Mouse (Mus musculus) gastrocnemius, adult 2 months (tissue): Measurements from ENCODE around the gene Atp1a2. TPM values are rescaled to one million over a fixed set of nuclear protein-coding genes. Genes with fewer than 3 reads are reported as not detected.
A peak's percentile ranks its signal among the peaks of the same experiment; 100 is the strongest.
"Not testable (repeated sequence)": the region's sequence is repeated elsewhere in the genome, so short reads cannot be mapped to it uniquely, and the experiment has no call there.

Experiments
- DNase-seq: peaks from one replicate; pipeline ENCODE4 v3.0.0; 2022
- H3K27ac ChIP-seq: fragments of 200-600 bp; 2 replicates; pipeline ENCODE4 v1.8.1; 2022; ENCODE audit warnings: mild to moderate bottlenecking
- H3K4me3 ChIP-seq: fragments of 200-600 bp; 2 replicates; pipeline ENCODE4 v1.8.1; 2022; ENCODE audit warnings: mild to moderate bottlenecking, moderate library complexity
- CTCF ChIP-seq: fragments of 200-600 bp; IDR thresholded peaks from 2 replicates; pipeline ENCODE4 v1.8.1; 2022; ENCODE audit warnings: antibody characterized with exemption, mild to moderate bottlenecking, moderate library complexity
- intact Hi-C: fragments of 180-260 bp; cut with DNase I; formaldehyde crosslinking; loops from one replicate; pipeline ENCODE4 v1.15.1; 2025
- total RNA-seq, 2 experiments: library from RNA; stranded (reverse); gene quantifications; 2 replicates each; pipeline ENCODE4 v1.2.3; 2021

Gene Atp1a2
- total RNA-seq, 2 experiments from 2014 or later, result 838 to 1,060 TPM

- no peak overlapping the region for H3K4me3 ChIP-seq
- peak overlapping the region; percentile 49 for H3K27ac ChIP-seq
- DNase-seq, result peak; percentile 20
- intact Hi-C loops, result no loop called here
- no peak for TF ChIP-seq CTCF
Observed at GRCm38 (mm10) chr1:172277172-172277571, 20.7 kb downstream of the Atp1a2 start.

DNA sequence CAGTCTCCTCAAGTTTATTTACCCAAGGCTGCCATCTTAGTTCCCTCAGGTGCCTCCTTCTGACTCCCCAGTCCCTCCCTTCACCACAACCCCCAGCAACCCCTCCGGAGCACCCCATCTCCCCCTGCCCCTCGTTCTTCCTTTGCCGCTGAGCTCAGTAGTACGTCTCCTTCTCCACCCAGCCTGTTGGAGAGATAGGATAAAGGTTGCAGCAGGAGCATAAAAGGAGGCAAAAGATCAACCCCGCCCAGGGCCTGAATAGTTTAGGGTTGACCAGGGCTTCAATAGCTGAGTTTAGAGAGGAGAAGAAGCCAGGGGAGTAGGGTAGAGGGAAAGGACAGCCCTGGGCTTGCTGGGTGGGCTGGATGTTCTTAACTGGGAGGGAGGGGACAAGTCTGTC, 23.3 kb downstream of the Atp1a2 start:
- TF ChIP-seq CTCF, result no peak
- Histone ChIP-seq H3K4me3 (no peak overlapping the region), H3K27ac (peak overlapping the region; percentile 72; the same call in 1 of the 2 replicates)
- intact Hi-C loops, result no loop called here
- no peak for DNase-seq

GRCm38 (mm10) chr1:172274116-172274515, 23.7 kb downstream of the Atp1a2 start:
- Histone ChIP-seq H3K4me3 (no peak overlapping the region), H3K27ac (peak overlapping the region; percentile 72; the same call in 1 of the 2 replicates)
- intact Hi-C loops, result no loop called here
- TF ChIP-seq CTCF, result no peak
- peak; percentile 23 for DNase-seq

DNA sequence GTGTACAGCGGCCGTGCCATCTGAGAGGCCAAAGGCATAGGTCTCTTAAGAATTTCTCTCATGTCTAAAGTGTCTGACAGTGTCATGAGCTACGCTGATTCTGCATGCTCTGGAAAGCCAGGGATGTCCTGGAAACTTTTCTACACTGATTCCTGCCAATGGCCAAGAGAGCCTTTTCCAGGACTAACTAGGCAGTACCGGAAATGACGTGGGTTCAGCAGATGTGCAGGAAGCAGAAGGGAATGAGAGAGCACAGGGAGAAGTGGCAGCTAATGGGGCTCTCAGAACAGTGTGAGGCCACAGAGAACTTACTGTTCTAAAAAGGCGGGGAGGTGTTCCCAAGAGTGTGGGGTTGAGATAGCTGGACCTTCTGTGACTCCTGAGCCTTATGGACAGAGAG, 24.5 kb downstream of the Atp1a2 start:
- intact Hi-C loops, result no loop called here
- peak overlapping the region; percentile 72 for H3K27ac ChIP-seq
- H3K4me3 ChIP-seq, result no peak overlapping the region
- no peak for TF ChIP-seq CTCF
- peak; percentile 58 for DNase-seq

DNA sequence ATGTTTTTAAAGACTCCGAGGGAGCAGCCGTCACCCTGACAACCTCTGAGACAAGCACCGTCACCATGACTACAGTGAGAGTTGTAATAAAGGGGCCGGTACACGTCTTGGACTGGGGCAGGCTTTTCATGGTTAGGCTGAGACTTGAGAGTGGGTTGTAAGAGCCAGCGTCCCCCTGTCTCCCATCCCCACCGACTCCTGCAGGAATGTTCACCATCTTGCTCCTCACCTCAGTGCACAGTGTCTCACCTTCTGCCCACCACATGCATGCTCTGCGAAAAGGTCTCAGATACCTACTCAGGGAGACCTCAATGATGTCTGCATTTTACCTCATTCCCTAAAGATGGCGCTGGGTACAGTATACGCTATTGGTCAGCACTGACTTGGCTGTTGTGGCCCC, 26.1 kb downstream of the Atp1a2 start:
- peak overlapping the region; percentile 72 for H3K27ac ChIP-seq
- no peak for TF ChIP-seq CTCF
- no peak overlapping the region for H3K4me3 ChIP-seq
- intact Hi-C loops, result no loop called here
- DNase-seq, result no peak

DNA sequence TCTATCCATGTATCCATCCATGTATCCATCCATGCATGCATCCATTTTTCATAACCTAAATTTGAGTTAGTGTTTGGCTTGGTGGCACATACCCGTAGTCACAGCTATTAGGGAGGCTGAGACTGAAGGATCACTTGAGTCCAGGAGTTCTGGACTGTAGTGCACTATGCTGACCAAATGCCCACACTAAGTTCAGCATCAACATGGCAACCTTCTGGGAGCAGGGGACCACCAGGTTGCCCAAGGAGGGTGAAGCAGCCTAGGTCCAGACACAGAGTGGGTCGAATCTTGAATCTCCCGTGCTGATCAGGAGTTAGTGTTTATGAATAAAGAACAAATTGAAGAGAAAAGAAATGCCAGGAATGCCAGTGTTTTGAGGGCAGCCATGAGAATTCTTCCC, 26.7 kb downstream of the Atp1a2 start:
- TF ChIP-seq CTCF, result no peak
- no peak overlapping the region for H3K4me3 ChIP-seq
- H3K27ac ChIP-seq, result no peak overlapping the region; the same call in 1 of the 2 replicates
- no peak for DNase-seq
- intact Hi-C loops, result no loop called here

DNA sequence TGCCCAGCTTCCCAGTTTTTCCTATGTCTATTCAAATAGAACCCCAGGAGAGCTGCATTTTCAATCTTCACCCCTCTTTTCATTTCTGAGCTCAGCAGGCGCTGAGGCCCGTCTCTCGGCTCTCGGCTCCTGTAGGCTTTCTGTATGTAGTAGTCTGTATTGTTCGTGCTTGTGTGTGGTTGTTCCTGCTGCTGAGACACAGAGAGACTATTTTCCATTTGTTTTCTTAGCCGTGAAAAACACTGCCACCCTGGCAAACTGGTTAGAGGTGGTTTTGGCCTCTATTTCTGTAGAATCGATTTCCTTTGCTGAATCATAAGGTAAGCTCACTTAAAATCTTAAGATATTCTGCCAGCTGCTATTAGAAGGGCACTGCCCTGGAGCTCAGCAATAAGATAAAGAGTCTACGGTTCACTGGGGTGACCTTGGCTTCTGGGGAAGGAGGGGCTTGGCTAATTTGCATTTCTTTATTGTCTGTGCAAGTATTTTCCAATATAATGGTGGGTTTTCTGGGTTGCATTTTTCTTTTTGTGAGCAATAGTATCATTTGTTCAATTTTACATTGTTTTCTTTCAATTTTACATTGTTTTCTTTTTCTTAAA, 36.3 kb downstream of the Atp1a2 start, which contains the start of gene Igsf8:
Gene Igsf8, plus strand, starts transcription at position 165 of the 602 bp plus-strand sequence.
- no peak for TF ChIP-seq CTCF
- H3K4me3 ChIP-seq, result no peak within 1 kb of the TSS
- intact Hi-C loops, result no loop called here
- no peak within 1 kb of the TSS for H3K27ac ChIP-seq
- DNase-seq, result no peak

DNA sequence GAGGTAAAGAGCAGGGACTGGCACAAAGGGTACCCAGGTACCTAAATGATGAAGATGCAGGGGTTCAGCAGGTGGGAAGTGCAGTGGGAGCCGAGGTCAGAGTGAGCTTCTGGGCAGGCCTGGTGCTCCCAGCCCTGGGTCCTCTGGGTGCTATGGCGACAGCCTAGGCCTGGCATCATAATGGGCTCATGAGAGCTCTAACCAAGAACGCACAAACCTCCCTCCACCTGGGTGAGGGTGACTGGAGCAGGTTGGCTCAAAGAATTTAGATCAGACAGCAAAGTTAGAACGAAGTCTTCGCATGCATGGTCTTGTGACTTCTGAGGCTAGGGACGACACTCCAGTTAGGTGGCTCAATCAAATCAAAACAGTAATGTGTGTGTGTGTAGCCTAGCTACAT, 39.5 kb downstream of the Atp1a2 start, which contains the start of gene Atp1a4:
Gene Atp1a4, minus strand, starts transcription at position 101 of the 400 bp plus-strand sequence.
- DNase-seq, result no peak
- Histone ChIP-seq H3K27ac (no peak within 1 kb of the TSS), H3K4me3 (no peak within 1 kb of the TSS)
- no peak for TF ChIP-seq CTCF
- intact Hi-C loops, result no loop called here

- intact Hi-C loops, result loop anchor here (5.0 kb wide), 2 partner anchors 40 to 100 kb away; partner anchors contain the start of genes Dcaf8 and Pea15a
- Histone ChIP-seq H3K4me3 (no peak overlapping the region), H3K27ac (no peak overlapping the region)
- peak; percentile 79 for TF ChIP-seq CTCF
- DNase-seq, result peak; percentile 63
Observed at GRCm38 (mm10) chr1:172247679-172248078, 50.2 kb downstream of the Atp1a2 start.

- intact Hi-C loops, result loop anchor here (5.0 kb wide), 2 partner anchors 40 to 100 kb away; partner anchors contain the start of genes Dcaf8 and Pea15a
Observed at GRCm38 (mm10) chr1:172247216-172247615, 50.6 kb downstream of the Atp1a2 start.

GRCm38 (mm10) chr1:172244645-172245044, 53.2 kb downstream of the Atp1a2 start:
- DNase-seq, H3K4me3 ChIP-seq, H3K27ac ChIP-seq: not testable (repeated sequence)
- intact Hi-C loops, result loop anchor here (5.0 kb wide), 2 partner anchors 37 to 97 kb away; partner anchors contain the start of genes Dcaf8 and Pea15a

More at GRCm38 (mm10) chr1:172247216-172247615, 50.6 kb downstream of the Atp1a2 start:
- no peak for DNase-seq
- TF ChIP-seq CTCF, result no peak
- no peak overlapping the region for H3K27ac ChIP-seq
- H3K4me3 ChIP-seq, result no peak overlapping the region

- peak overlapping the region; percentile 92 for H3K27ac ChIP-seq
- peak; percentile 80 for TF ChIP-seq CTCF
- peak overlapping the region; percentile 63 for H3K4me3 ChIP-seq
- DNase-seq, result peak; percentile 86
- intact Hi-C loops, result loop anchor here (1.0 kb wide), 2 partner anchors 26 to 80 kb away; no protein-coding TSS in a partner anchor
Observed at GRCm38 (mm10) chr1:172243547-172244205, 54.2 kb downstream of the Atp1a2 start.

DNA sequence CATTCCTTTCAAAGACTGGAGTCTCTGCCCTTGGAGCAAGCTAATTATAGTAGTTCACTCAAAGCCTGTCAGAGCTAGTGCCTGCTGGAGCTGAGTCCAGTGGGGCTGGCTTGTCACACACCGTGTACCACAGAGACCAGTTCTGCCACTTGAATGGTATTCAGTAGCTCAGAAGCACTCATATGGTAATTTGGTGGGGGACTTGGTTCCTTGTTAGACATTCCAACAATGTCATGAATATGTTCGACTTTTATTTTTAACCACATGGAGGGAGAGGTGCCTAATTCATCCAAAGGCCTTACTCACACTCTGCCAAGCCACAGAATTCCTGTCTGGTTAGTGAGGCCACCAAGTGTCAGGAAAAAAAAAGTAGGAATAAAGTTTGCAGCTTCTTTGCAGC, 55.5 kb downstream of the Atp1a2 start:
- peak; percentile 78 for DNase-seq
- no peak for TF ChIP-seq CTCF
- Histone ChIP-seq H3K4me3 (peak overlapping the region; percentile 63), H3K27ac (peak overlapping the region; percentile 92)
- intact Hi-C loops, result no loop called here
